Mouse (Mus musculus): ENCODE data around the gene Tex22. TPM values are rescaled to one million over a fixed set of nuclear protein-coding genes. Genes with fewer than 3 reads are reported as not detected.
A peak's percentile ranks its signal among the peaks of the same experiment; 100 is the strongest.

The Tex22 gene
- polyA plus RNA-seq, 1 experiment from 2014 or later: not detected

DNA sequence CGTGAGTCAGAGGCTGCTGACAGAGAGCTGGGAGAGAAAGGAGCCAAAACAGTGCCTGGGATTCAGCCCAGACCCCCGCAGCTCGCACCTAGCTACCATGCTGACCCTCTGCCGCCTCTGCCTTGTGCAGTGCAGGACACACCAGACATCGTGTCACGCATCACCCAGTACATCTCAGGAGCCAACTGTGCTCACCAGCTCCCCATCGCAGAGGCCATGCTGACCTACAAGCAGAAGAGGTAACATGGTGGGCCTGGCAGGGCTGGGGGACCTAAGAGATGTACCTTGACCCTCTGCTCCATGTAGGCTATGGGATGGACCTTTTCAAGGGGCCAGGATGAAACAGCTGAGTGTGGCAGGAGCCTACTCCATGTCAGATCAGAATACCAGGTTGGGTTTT is 10.6 kb upstream of the Tex22 start:
- WGBS: 92% methylated on average over 7 of the region's 7 CpGs

GRCm38 (mm10) chr12:113068002-113068401 is 6.3 kb upstream of the Tex22 start:
- H3K4me3 ChIP-seq: no peak overlapping the region
- no peak overlapping the region for H3K27ac ChIP-seq
- no peaks in the 10 kb centered on the region for H3K27me3 ChIP-seq (ENCODE audit: insufficient read depth, poor library complexity, severe bottlenecking)
- peaks cover 93% of the 10 kb centered on the region for H3K36me3 ChIP-seq
- no peaks in the 10 kb centered on the region for H3K9me3 ChIP-seq
- H3K4me1 ChIP-seq (replicated peaks): no peaks in the 10 kb centered on the region
- DNase-seq (ENCODE audit: low spot score): no peak
- WGBS: 89% methylated on average over 7 of the region's 7 CpGs

More for the DNA sequence above, 10.6 kb upstream of the Tex22 start:
- Histone ChIP-seq H3K4me1 (replicated peaks) (no peaks in the 10 kb centered on the region), H3K9me3 (no peaks in the 10 kb centered on the region), H3K27me3 (ENCODE audit: insufficient read depth, poor library complexity, severe bottlenecking) (no peaks in the 10 kb centered on the region), H3K4me3 (no peak overlapping the region), H3K27ac (no peak overlapping the region), H3K36me3 (peaks cover 98% of the 10 kb centered on the region)
- DNase-seq (ENCODE audit: low spot score): no peak

DNA sequence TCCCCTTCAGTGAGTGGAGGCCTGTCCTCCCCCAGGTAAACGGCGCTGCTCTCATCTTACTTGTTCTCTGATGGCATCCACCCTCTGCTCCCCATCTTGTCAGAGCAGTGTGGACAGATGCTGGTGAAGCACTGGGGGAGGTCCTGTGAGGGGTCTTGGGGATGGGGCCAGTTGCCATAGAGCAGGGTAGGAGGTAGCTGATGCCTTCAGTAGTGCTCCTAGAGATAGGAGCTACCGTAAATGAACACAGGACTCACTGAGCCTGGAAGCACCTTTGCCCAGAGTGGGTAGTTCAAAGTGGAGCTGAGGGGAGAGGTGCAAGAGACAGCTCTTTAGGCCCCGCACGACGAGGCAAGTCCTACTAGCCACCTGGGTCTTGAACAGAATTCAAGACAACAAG is 4.9 kb upstream of the Tex22 start:
- Histone ChIP-seq H3K4me1 (replicated peaks) (peaks cover 13% of the 10 kb centered on the region), H3K27ac (no peak overlapping the region), H3K4me3 (no peak overlapping the region), H3K27me3 (ENCODE audit: insufficient read depth, poor library complexity, severe bottlenecking) (no peaks in the 10 kb centered on the region), H3K9me3 (no peaks in the 10 kb centered on the region), H3K36me3 (peaks cover 79% of the 10 kb centered on the region)
- DNase-seq (ENCODE audit: low spot score): no peak
- 95% methylated on average over 6 of the region's 6 CpGs for WGBS

DNA sequence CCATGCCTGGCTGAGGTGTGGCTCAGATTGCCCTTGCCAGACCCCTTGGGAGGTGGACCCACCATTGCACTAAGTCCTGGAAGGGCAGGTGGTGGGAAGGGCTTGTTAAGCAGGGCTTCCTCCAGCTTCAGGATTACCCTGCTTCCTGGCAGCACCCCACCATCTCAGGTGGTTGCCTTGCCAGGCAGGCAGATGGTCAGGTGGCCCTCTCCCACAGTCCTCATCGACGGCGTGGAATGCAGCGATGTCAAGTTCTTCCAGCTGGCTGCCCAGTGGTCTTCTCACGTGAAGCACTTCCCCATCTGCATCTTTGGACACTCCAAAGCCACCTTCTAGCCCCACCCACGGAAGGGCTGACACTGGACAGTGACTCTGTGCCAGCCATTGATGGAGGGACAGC is 3.0 kb upstream of the Tex22 start:
- WGBS: 94% methylated on average over 6 of the region's 6 CpGs
- Histone ChIP-seq H3K36me3 (peaks cover 62% of the 10 kb centered on the region), H3K27ac (no peak overlapping the region), H3K4me1 (replicated peaks) (peaks cover 26% of the 10 kb centered on the region), H3K27me3 (ENCODE audit: insufficient read depth, poor library complexity, severe bottlenecking) (no peaks in the 10 kb centered on the region), H3K9me3 (no peaks in the 10 kb centered on the region), H3K4me3 (no peak overlapping the region)
- no peak for DNase-seq (ENCODE audit: low spot score)

DNA sequence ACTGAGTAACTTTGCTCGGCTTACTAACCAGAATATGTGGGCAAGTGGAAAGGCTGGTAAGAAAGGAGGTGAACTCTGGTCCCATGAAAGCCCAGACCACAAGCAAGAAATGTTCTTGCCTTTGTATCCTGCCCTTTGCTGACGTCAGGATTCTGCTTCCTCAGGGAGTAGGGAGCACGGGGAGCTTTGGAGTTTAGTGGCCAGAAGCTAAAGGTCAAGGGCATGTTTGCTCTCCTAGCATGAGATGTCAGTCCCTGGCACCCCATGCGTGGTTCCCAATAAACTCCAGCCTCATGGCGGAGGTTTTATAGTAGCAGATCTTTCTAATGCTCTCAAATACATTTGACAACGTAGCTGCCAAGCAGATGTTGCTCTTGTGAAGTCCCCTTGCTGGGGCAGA is 2.5 kb upstream of the Tex22 start:
- no peak overlapping the region for H3K27ac ChIP-seq
- peaks cover 57% of the 10 kb centered on the region for H3K36me3 ChIP-seq
- no peak overlapping the region for H3K4me3 ChIP-seq
- no peak for DNase-seq (ENCODE audit: low spot score)
- no peaks in the 10 kb centered on the region for H3K9me3 ChIP-seq
- WGBS: 84% methylated on average over 6 of the region's 6 CpGs
- no peaks in the 10 kb centered on the region for H3K27me3 ChIP-seq (ENCODE audit: insufficient read depth, poor library complexity, severe bottlenecking)
- H3K4me1 ChIP-seq (replicated peaks): peaks cover 26% of the 10 kb centered on the region

- Histone ChIP-seq H3K27ac (peak overlapping the region; percentile 93), H3K4me3 (peak overlapping the region; percentile 62), H3K4me1 (replicated peaks) (peaks cover 26% of the 10 kb centered on the region), H3K36me3 (peaks cover 38% of the 10 kb centered on the region), H3K9me3 (no peaks in the 10 kb centered on the region), H3K27me3 (ENCODE audit: insufficient read depth, poor library complexity, severe bottlenecking) (no peaks in the 10 kb centered on the region)
- 10% methylated on average over 15 of the region's 15 CpGs for WGBS
- DNase-seq (ENCODE audit: low spot score): no peak
Observed at GRCm38 (mm10) chr12:113073420-113074328, 628 bp upstream of the Tex22 start.

GRCm38 (mm10) chr12:113075063-113075454 is 757 bp downstream of the Tex22 start:
- Histone ChIP-seq H3K27ac (peak overlapping the region; percentile 93), H3K4me3 (peak overlapping the region; percentile 62)
- WGBS: 8% methylated on average over 10 of the region's 10 CpGs

DNA sequence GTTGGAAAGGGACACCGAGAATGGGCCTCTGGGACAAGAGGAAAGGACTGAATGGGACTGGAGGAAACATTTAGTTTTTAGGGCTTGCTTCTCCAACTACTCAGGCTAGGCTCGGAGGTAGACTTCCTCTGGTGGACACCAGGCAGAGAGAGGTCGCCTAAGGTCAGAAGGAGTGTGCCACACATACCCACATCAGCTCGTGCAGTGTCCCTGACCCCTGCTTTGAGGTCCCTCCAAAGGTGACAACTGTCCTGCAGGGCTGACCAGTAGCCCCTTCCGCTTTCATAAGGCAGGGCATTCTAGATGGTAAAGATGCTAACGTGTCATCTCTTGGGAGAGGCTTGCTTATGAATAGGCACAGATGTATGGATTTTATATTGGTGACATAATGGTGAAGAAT is 1.2 kb downstream of the Tex22 start:
- no peak for DNase-seq (ENCODE audit: low spot score)
- Histone ChIP-seq H3K9me3 (no peaks in the 10 kb centered on the region), H3K4me3 (peak overlapping the region; percentile 62), H3K4me1 (replicated peaks) (peaks cover 26% of the 10 kb centered on the region), H3K27ac (peak overlapping the region; percentile 93), H3K36me3 (peaks cover 20% of the 10 kb centered on the region), H3K27me3 (ENCODE audit: insufficient read depth, poor library complexity, severe bottlenecking) (no peaks in the 10 kb centered on the region)
- WGBS: 55% methylated on average over 6 of the region's 6 CpGs

More at GRCm38 (mm10) chr12:113075063-113075454, 757 bp downstream of the Tex22 start:
- Histone ChIP-seq H3K36me3 (peaks cover 25% of the 10 kb centered on the region), H3K9me3 (no peaks in the 10 kb centered on the region), H3K4me1 (replicated peaks) (peaks cover 26% of the 10 kb centered on the region), H3K27me3 (ENCODE audit: insufficient read depth, poor library complexity, severe bottlenecking) (no peaks in the 10 kb centered on the region)
- peak; percentile 90 for DNase-seq (ENCODE audit: low spot score)

GRCm38 (mm10) chr12:113087276-113087675 is 13.0 kb downstream of the Tex22 start:
- DNase-seq (ENCODE audit: low spot score): no peak
- no peaks in the 10 kb centered on the region for H3K27me3 ChIP-seq (ENCODE audit: insufficient read depth, poor library complexity, severe bottlenecking)
- no peak overlapping the region for H3K27ac ChIP-seq
- no peaks in the 10 kb centered on the region for H3K36me3 ChIP-seq
- H3K9me3 ChIP-seq: no peaks in the 10 kb centered on the region
- peaks cover 10% of the 10 kb centered on the region; the same call in 1 of the 2 replicates for H3K4me1 ChIP-seq (replicated peaks)
- no peak overlapping the region for H3K4me3 ChIP-seq
- 69% methylated on average over 3 of the region's 3 CpGs for WGBS

- Histone ChIP-seq H3K9me3 (no peaks in the 10 kb centered on the region), H3K27ac (no peak overlapping the region), H3K4me3 (no peak overlapping the region), H3K27me3 (ENCODE audit: insufficient read depth, poor library complexity, severe bottlenecking) (no peaks in the 10 kb centered on the region), H3K36me3 (no peaks in the 10 kb centered on the region), H3K4me1 (replicated peaks) (peaks cover 10% of the 10 kb centered on the region; the same call in 1 of the 2 replicates)
- no peak for DNase-seq (ENCODE audit: low spot score)
- WGBS: 32% methylated on average over 4 of the region's 4 CpGs
Observed at GRCm38 (mm10) chr12:113088026-113088425, 13.7 kb downstream of the Tex22 start.

DNA sequence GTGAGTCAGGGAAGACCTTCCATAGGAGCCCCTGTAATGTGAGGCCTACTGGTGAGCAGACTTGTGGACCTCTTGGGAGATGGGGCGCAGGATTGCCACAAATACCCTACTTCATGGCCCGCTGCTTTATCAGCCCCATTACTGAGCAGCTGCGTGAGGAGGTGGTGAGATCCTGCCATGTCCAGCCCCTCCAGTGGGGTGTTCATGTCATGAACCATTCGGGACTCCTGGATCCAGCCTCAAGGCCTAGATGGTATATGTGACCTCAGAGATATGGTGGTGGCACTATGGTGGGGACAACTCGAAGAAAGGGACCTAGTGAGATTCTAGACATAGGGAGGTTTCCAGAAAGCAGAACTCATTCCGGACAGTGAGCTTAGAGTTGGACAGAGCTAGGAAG is 14.8 kb downstream of the Tex22 start:
- peaks cover 10% of the 10 kb centered on the region; the same call in 1 of the 2 replicates for H3K4me1 ChIP-seq (replicated peaks)
- H3K4me3 ChIP-seq: no peak overlapping the region
- H3K27me3 ChIP-seq (ENCODE audit: insufficient read depth, poor library complexity, severe bottlenecking): no peaks in the 10 kb centered on the region
- H3K36me3 ChIP-seq: no peaks in the 10 kb centered on the region
- DNase-seq (ENCODE audit: low spot score): no peak
- no peaks in the 10 kb centered on the region for H3K9me3 ChIP-seq
- no peak overlapping the region for H3K27ac ChIP-seq
- WGBS: 93% methylated on average over 6 of the region's 6 CpGs

- no peak for DNase-seq (ENCODE audit: low spot score)
- Histone ChIP-seq H3K36me3 (no peaks in the 10 kb centered on the region), H3K4me1 (replicated peaks) (peaks cover 10% of the 10 kb centered on the region; the same call in 1 of the 2 replicates), H3K27me3 (ENCODE audit: insufficient read depth, poor library complexity, severe bottlenecking) (no peaks in the 10 kb centered on the region), H3K27ac (no peak overlapping the region), H3K9me3 (no peaks in the 10 kb centered on the region), H3K4me3 (no peak overlapping the region)
- WGBS: 84% methylated on average over 17 of the region's 17 CpGs
Observed at GRCm38 (mm10) chr12:113090053-113090452, 15.8 kb downstream of the Tex22 start.

GRCm38 (mm10) chr12:113097040-113097439 is 22.7 kb downstream of the Tex22 start:
- H3K36me3 ChIP-seq: peaks cover 13% of the 10 kb centered on the region
- H3K27me3 ChIP-seq (ENCODE audit: insufficient read depth, poor library complexity, severe bottlenecking): no peaks in the 10 kb centered on the region
- peaks cover 40% of the 10 kb centered on the region for H3K4me1 ChIP-seq (replicated peaks)
- no peak for DNase-seq (ENCODE audit: low spot score)
- H3K4me3 ChIP-seq: peak overlapping the region; percentile 99
- H3K27ac ChIP-seq: peak overlapping the region; percentile 99
- H3K9me3 ChIP-seq: no peaks in the 10 kb centered on the region
- 86% methylated on average over 5 of the region's 5 CpGs for WGBS

Data from hindbrain, embryonic 10.5 days (tissue).